Mouse (Mus musculus): Measurements from ENCODE around the gene Col15a1. TPM values are rescaled to one million over a fixed set of nuclear protein-coding genes. Genes with fewer than 3 reads are reported as not detected.
A peak's percentile ranks its signal among the peaks of the same experiment; 100 is the strongest.

Col15a1 gene
- polyA plus RNA-seq, 1 experiment from 2014 or later = 5.2 TPM

GRCm38 (mm10) chr4:47315458-47315857, 107.5 kb downstream of the Col15a1 start:
- ATAC-seq (ENCODE audit: low FRiP score) = no peak

GRCm38 (mm10) chr4:47316432-47316831, 108.5 kb downstream of the Col15a1 start:
- WGBS = 82% methylated on average over 6 of the region's 6 CpGs

More at GRCm38 (mm10) chr4:47315458-47315857, 107.5 kb downstream of the Col15a1 start:
- no peak overlapping the region for H3K4me2 ChIP-seq
- no peak overlapping the region for H3K27ac ChIP-seq
- H3K9me3 ChIP-seq = no peaks in the 10 kb centered on the region
- no peaks in the 10 kb centered on the region; the same call in 1 of the 2 replicates for H3K27me3 ChIP-seq
- no peaks in the 10 kb centered on the region for H3K4me1 ChIP-seq
- no peak overlapping the region for H3K4me3 ChIP-seq (replicated peaks)
- H3K9ac ChIP-seq = no peak overlapping the region
- H3K36me3 ChIP-seq (replicated peaks) = no peaks in the 10 kb centered on the region
- 80% methylated on average over 2 of the region's 2 CpGs for WGBS

GRCm38 (mm10) chr4:47319561-47320321, 111.8 kb downstream of the Col15a1 start:
- ATAC-seq (ENCODE audit: low FRiP score) = no peak
- H3K36me3 ChIP-seq (replicated peaks) = no peaks in the 10 kb centered on the region
- H3K27me3 ChIP-seq = no peaks in the 10 kb centered on the region; the same call in 1 of the 2 replicates
- H3K4me2 ChIP-seq = no peak overlapping the region
- no peak overlapping the region for H3K27ac ChIP-seq
- H3K4me1 ChIP-seq = no peaks in the 10 kb centered on the region
- no peak overlapping the region for H3K4me3 ChIP-seq (replicated peaks)
- whole genome bisulfite sequencing = 93% methylated on average over 10 of the region's 10 CpGs
- H3K9ac ChIP-seq = no peak overlapping the region
- no peaks in the 10 kb centered on the region for H3K9me3 ChIP-seq

More at GRCm38 (mm10) chr4:47316432-47316831, 108.5 kb downstream of the Col15a1 start:
- Histone ChIP-seq H3K27ac (no peak overlapping the region), H3K4me2 (no peak overlapping the region), H3K4me1 (no peaks in the 10 kb centered on the region), H3K9ac (no peak overlapping the region), H3K9me3 (no peaks in the 10 kb centered on the region), H3K27me3 (no peaks in the 10 kb centered on the region; the same call in 1 of the 2 replicates), H3K36me3 (replicated peaks) (no peaks in the 10 kb centered on the region), H3K4me3 (replicated peaks) (no peak overlapping the region)
- no peak for ATAC-seq (ENCODE audit: low FRiP score)

GRCm38 (mm10) chr4:47322315-47322714, 114.4 kb downstream of the Col15a1 start:
- Histone ChIP-seq H3K4me2 (no peak overlapping the region), H3K4me3 (replicated peaks) (no peak overlapping the region), H3K9me3 (no peaks in the 10 kb centered on the region), H3K27me3 (no peaks in the 10 kb centered on the region; the same call in 1 of the 2 replicates), H3K36me3 (replicated peaks) (no peaks in the 10 kb centered on the region), H3K4me1 (no peaks in the 10 kb centered on the region), H3K27ac (no peak overlapping the region), H3K9ac (no peak overlapping the region)
- 81% methylated on average over 3 of the region's 3 CpGs for WGBS
- ATAC-seq (ENCODE audit: low FRiP score) = no peak

GRCm38 (mm10) chr4:47324206-47324605, 116.2 kb downstream of the Col15a1 start:
- Histone ChIP-seq H3K27me3 (no peaks in the 10 kb centered on the region; the same call in 1 of the 2 replicates), H3K4me1 (no peaks in the 10 kb centered on the region), H3K9me3 (no peaks in the 10 kb centered on the region), H3K36me3 (replicated peaks) (no peaks in the 10 kb centered on the region), H3K9ac (no peak overlapping the region), H3K4me2 (no peak overlapping the region), H3K27ac (no peak overlapping the region), H3K4me3 (replicated peaks) (no peak overlapping the region)
- 72% methylated on average over 1 of the region's 1 CpGs for WGBS
- no peak for ATAC-seq (ENCODE audit: low FRiP score)

GRCm38 (mm10) chr4:47327782-47328181, 119.8 kb downstream of the Col15a1 start:
- no peak overlapping the region for H3K9ac ChIP-seq
- H3K27me3 ChIP-seq = no peaks in the 10 kb centered on the region
- no peak overlapping the region for H3K4me2 ChIP-seq
- no peak for ATAC-seq (ENCODE audit: low FRiP score)
- H3K4me3 ChIP-seq (replicated peaks) = no peak overlapping the region
- no peaks in the 10 kb centered on the region for H3K9me3 ChIP-seq
- no peaks in the 10 kb centered on the region for H3K4me1 ChIP-seq
- 82% methylated on average over 3 of the region's 3 CpGs for WGBS
- H3K27ac ChIP-seq = no peak overlapping the region
- no peaks in the 10 kb centered on the region for H3K36me3 ChIP-seq (replicated peaks)

- Histone ChIP-seq H3K27me3 (no peaks in the 10 kb centered on the region), H3K36me3 (replicated peaks) (no peaks in the 10 kb centered on the region), H3K4me2 (no peak overlapping the region), H3K9ac (no peak overlapping the region), H3K27ac (no peak overlapping the region), H3K9me3 (no peaks in the 10 kb centered on the region), H3K4me3 (replicated peaks) (no peak overlapping the region), H3K4me1 (no peaks in the 10 kb centered on the region)
- WGBS = 15% methylated on average over 1 of the region's 1 CpGs
- ATAC-seq (ENCODE audit: low FRiP score) = no peak
Observed at GRCm38 (mm10) chr4:47329285-47329684, 121.3 kb downstream of the Col15a1 start.

- ATAC-seq (ENCODE audit: low FRiP score) = no peak
- Histone ChIP-seq H3K4me2 (no peak overlapping the region), H3K27ac (no peak overlapping the region), H3K27me3 (no peaks in the 10 kb centered on the region; the same call in 1 of the 2 replicates), H3K4me1 (no peaks in the 10 kb centered on the region), H3K36me3 (replicated peaks) (no peaks in the 10 kb centered on the region), H3K9ac (no peak overlapping the region), H3K9me3 (no peaks in the 10 kb centered on the region), H3K4me3 (replicated peaks) (no peak overlapping the region)
- WGBS = 91% methylated on average over 13 of the region's 13 CpGs
Observed at GRCm38 (mm10) chr4:47330378-47331052, 122.6 kb downstream of the Col15a1 start.

- H3K4me2 ChIP-seq = no peak overlapping the region
- H3K27ac ChIP-seq = no peak overlapping the region
- WGBS = 90% methylated on average over 6 of the region's 6 CpGs
- H3K27me3 ChIP-seq = peaks cover 3% of the 10 kb centered on the region; the same call in 1 of the 2 replicates
- no peak overlapping the region for H3K9ac ChIP-seq
- no peaks in the 10 kb centered on the region for H3K9me3 ChIP-seq
- no peak overlapping the region for H3K4me3 ChIP-seq (replicated peaks)
- ATAC-seq (ENCODE audit: low FRiP score) = no peak
- H3K36me3 ChIP-seq (replicated peaks) = no peaks in the 10 kb centered on the region
- H3K4me1 ChIP-seq = no peaks in the 10 kb centered on the region
Observed at GRCm38 (mm10) chr4:47332812-47333343, 124.9 kb downstream of the Col15a1 start.

- Histone ChIP-seq H3K4me3 (replicated peaks) (no peak overlapping the region), H3K27me3 (peaks cover 3% of the 10 kb centered on the region; the same call in 1 of the 2 replicates), H3K9me3 (no peaks in the 10 kb centered on the region), H3K36me3 (replicated peaks) (no peaks in the 10 kb centered on the region), H3K4me2 (no peak overlapping the region), H3K4me1 (no peaks in the 10 kb centered on the region), H3K27ac (no peak overlapping the region), H3K9ac (no peak overlapping the region)
- no peak for ATAC-seq (ENCODE audit: low FRiP score)
- 97% methylated on average over 3 of the region's 3 CpGs for WGBS
Observed at GRCm38 (mm10) chr4:47333541-47333940, 125.6 kb downstream of the Col15a1 start.

- no peak overlapping the region for H3K9ac ChIP-seq
- no peak for ATAC-seq (ENCODE audit: low FRiP score)
- H3K4me3 ChIP-seq (replicated peaks) = no peak overlapping the region
- WGBS = 86% methylated on average over 3 of the region's 3 CpGs
- no peak overlapping the region for H3K27ac ChIP-seq
- H3K27me3 ChIP-seq = peaks cover 3% of the 10 kb centered on the region; the same call in 1 of the 2 replicates
- peaks cover 14% of the 10 kb centered on the region for H3K4me1 ChIP-seq
- H3K36me3 ChIP-seq (replicated peaks) = no peaks in the 10 kb centered on the region
- H3K9me3 ChIP-seq = no peaks in the 10 kb centered on the region
- no peak overlapping the region for H3K4me2 ChIP-seq
Observed at GRCm38 (mm10) chr4:47336941-47337600, 129.1 kb downstream of the Col15a1 start.

- Histone ChIP-seq H3K36me3 (replicated peaks) (no peaks in the 10 kb centered on the region), H3K9ac (no peak overlapping the region), H3K27ac (no peak overlapping the region), H3K4me3 (replicated peaks) (no peak overlapping the region), H3K4me2 (peak overlapping the region; percentile 15; the same call in 1 of the 2 replicates), H3K27me3 (no peaks in the 10 kb centered on the region), H3K9me3 (no peaks in the 10 kb centered on the region), H3K4me1 (peaks cover 19% of the 10 kb centered on the region)
- ATAC-seq (ENCODE audit: low FRiP score) = no peak
- WGBS = 19% methylated on average over 8 of the region's 8 CpGs
Observed at GRCm38 (mm10) chr4:47342632-47343031, 134.7 kb downstream of the Col15a1 start.

All from forebrain, embryonic 12.5 days (tissue).